Mouse (Mus musculus): ENCODE data around the gene Gpr174. TPM values are rescaled to one million over a fixed set of nuclear protein-coding genes. Genes with fewer than 3 reads are reported as not detected.

Gpr174 gene
- polyA plus RNA-seq, 1 experiment from 2014 or later: not detected

DNA sequence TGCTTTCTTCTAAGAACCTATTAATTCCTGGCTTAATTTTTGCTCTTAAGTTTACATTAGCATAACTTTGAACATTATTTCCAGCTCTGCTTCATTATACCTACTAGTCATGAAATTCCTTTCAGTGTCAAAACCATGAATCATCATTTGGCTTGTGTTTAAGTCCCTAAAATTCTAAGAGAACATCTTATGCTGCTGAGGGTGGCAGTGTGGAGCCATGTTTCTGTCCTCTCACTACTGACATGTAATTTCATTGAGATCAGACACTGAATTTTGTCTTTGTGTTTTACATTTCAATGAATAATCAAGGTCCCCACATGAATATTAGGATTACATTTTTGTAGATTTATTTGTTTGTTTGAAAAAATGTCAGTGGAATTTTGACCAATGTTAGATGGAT is 50.8 kb downstream of the Gpr174 start:
- in situ Hi-C loops (cut with MboI; ENCODE audit: low pct_unique_long_range_greater_than_20kb): no loop called here
- DNase-seq (ENCODE audit: low read depth, low spot score): no peak
- peaks cover 36% of the 10 kb centered on the region for H3K27me3 ChIP-seq
- no peak for ATAC-seq
- ChIA-PET POLR2A (no interaction called here), CTCF (no interaction called here)
- no peak for TF ChIP-seq CTCF (IDR thresholded peaks at IDR 0.05)

- no peak for TF ChIP-seq CTCF (IDR thresholded peaks at IDR 0.05)
- H3K27me3 ChIP-seq: peaks cover 40% of the 10 kb centered on the region
- ChIA-PET CTCF (no interaction called here), POLR2A (no interaction called here)
- in situ Hi-C loops (cut with MboI; ENCODE audit: low pct_unique_long_range_greater_than_20kb): no loop called here
- DNase-seq (ENCODE audit: low read depth, low spot score) (no peak), ATAC-seq (no peak)
Observed at GRCm38 (mm10) chrX:107312533-107312932, 56.9 kb downstream of the Gpr174 start.

DNA sequence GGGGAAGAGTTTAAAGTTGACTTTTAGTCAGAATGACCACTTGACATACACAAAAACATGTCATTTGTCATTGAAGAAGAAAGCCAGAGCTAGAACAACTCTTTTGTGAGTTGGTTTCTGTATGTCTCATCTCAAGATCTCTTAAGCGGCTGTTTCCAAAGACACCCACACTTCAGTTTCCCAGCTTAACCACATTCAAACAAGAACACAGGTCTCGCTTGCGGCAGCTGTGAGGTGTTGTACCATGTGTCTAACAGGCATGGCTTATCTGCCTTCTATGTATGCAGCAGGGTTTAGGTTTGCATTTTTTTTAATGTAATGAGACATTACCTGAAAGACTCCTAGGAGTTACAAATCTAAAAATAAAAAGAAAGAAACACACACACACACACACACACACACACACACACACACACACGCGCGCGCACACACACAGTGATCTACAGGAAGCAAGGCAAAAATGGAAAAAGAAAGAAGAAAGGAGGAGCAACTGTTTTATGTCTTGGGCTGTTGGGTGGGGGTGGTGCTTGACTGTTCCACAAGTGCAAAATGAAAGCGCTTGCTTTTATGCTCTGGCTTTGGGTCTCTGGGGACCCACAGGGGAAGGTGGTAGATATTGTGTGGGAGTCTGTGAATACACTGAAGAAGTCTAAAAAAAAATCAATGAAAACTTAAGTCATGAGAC is 70.2 kb downstream of the Gpr174 start:
- POLR2A ChIA-PET: no interaction called here
- CTCF ChIA-PET: no interaction called here
- in situ Hi-C loops (cut with MboI; ENCODE audit: low pct_unique_long_range_greater_than_20kb): no loop called here
- no peak for TF ChIP-seq CTCF (IDR thresholded peaks at IDR 0.05)
- ATAC-seq: no peak
- DNase-seq (ENCODE audit: low read depth, low spot score): no peak
- peaks cover 35% of the 10 kb centered on the region for H3K27me3 ChIP-seq

DNA sequence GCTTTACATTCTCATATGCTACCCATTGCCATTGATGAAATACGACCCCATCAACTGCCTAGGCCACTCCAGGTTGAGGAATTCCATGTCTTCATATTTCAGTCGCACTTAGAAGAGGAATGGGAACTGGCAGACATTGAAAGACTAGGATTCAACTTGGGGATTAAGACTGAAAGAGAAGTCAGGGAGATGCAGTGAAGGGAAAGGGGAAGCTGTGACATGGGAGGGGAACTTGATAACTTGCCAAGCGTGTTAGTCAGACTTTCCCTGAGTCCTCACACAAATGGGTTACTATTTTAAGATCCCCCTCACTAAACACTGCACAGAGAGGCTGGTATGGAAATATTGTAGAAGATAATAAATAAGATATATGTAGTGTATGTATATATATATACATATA is 74.2 kb downstream of the Gpr174 start:
- no peak for ATAC-seq
- in situ Hi-C loops (cut with MboI; ENCODE audit: low pct_unique_long_range_greater_than_20kb): no loop called here
- H3K27me3 ChIP-seq: peaks cover 20% of the 10 kb centered on the region
- no peak for TF ChIP-seq CTCF (IDR thresholded peaks at IDR 0.05)
- DNase-seq (ENCODE audit: low read depth, low spot score): no peak
- ChIA-PET CTCF (no interaction called here), POLR2A (no interaction called here)

- no peak for TF ChIP-seq CTCF (IDR thresholded peaks at IDR 0.05)
- ChIA-PET POLR2A (interaction anchor here (0.7 kb wide), 1 partner anchor 24 kb away, joined by 3 read pairs; no protein-coding TSS in a partner anchor), CTCF (no interaction called here)
- DNase-seq (ENCODE audit: low read depth, low spot score): no peak
- in situ Hi-C loops (cut with MboI; ENCODE audit: low pct_unique_long_range_greater_than_20kb): no loop called here
- no peak for ATAC-seq
- H3K27me3 ChIP-seq: peaks cover 17% of the 10 kb centered on the region
Observed at GRCm38 (mm10) chrX:107336609-107337008, 80.9 kb downstream of the Gpr174 start.

GRCm38 (mm10) chrX:107341980-107342379 is 86.3 kb downstream of the Gpr174 start:
- ChIA-PET POLR2A (no interaction called here), CTCF (no interaction called here)
- no peak for ATAC-seq
- TF ChIP-seq CTCF (IDR thresholded peaks at IDR 0.05): no peak
- no peak for DNase-seq (ENCODE audit: low read depth, low spot score)
- in situ Hi-C loops (cut with MboI; ENCODE audit: low pct_unique_long_range_greater_than_20kb): no loop called here
- peaks cover 36% of the 10 kb centered on the region for H3K27me3 ChIP-seq

Other genes starting within 250 kb of the Gpr174 start
- gene P2ry10, start 167.4 kb upstream of the Gpr174 start, polyA plus RNA-seq (2021): not detected
- gene P2ry10b, start 107.0 kb upstream of the Gpr174 start, polyA plus RNA-seq (2021): not detected
- gene Itm2a, start 147.5 kb downstream of the Gpr174 start, polyA plus RNA-seq (2021): 0.05 TPM